Mouse (Mus musculus): Measurements from ENCODE around the gene Pgap2.
"Not testable (repeated sequence)": the region's sequence is repeated elsewhere in the genome, so short reads cannot be mapped to it uniquely, and the experiment has no call there.

Gene Pgap2

DNA sequence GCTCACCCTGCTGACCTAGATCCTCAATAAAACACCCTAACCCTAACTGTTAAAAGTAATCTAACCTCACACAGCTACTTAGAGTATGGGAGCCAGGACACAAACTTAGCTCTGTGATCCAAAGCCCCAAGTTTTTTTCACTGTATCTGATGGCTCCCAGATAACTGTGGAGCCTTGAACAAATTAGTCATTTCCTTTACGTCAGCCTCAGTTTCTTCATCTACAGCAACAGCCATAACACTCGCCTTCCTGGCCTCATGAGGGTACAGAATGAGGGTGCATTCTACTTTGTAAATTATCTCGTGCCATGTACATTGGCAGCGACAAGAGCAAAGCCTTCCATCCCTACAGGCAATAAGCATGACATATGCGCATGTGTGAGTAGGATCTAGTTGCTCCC, 32.4 kb downstream of the Pgap2 start:
- no peak for DNase-seq (ENCODE audit: low spot score)

GRCm38 (mm10) chr7:102242917-102243316, 32.9 kb downstream of the Pgap2 start:
- no peak for DNase-seq (ENCODE audit: low spot score)

GRCm38 (mm10) chr7:102243870-102244269, 33.9 kb downstream of the Pgap2 start:
- DNase-seq (ENCODE audit: low spot score), result no peak

DNA sequence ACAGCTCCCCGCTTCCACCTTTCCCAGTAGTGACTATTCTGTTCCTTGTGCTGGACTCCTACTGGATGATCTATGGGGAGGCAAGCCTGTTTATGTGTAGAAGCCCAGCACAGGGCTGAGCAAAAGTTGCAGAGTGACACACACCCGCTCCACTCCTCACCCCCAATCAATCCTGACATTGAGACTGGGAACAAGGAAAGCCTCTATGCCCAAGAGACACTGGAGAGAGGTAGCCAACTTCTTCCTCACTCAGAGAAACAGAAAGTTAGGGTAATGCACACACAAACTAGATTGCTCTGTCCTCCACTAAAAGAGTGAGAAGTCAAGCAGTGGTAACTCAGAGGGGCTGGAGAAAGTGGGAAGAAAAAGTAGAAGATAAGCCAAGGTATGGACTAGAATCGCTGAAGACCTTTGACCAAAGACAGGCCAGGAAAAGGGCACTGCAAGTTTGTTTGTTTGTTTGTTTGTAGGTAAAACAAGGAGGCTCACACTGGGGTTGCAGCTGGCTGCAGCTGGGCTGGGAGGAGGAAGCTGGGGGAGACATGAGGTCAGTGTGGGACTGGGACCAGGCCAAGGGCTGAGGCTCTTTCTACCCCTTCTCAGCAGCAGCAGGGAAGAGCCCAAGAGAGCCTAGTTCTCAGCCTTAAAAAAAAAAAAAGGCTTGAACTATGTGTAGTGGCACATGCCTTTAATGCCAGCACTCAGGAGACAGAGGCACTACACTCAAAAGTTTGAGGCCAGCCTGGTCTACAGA, 35.0 kb downstream of the Pgap2 start:
- no peak for DNase-seq (ENCODE audit: low spot score)

- no peak for DNase-seq (ENCODE audit: low spot score)
These were observed 35.8 kb downstream of the Pgap2 start for GRCm38 (mm10) chr7:102245775-102246174.

- no peak for DNase-seq (ENCODE audit: low spot score)
These were observed 36.3 kb downstream of the Pgap2 start for GRCm38 (mm10) chr7:102246265-102246664.

DNA sequence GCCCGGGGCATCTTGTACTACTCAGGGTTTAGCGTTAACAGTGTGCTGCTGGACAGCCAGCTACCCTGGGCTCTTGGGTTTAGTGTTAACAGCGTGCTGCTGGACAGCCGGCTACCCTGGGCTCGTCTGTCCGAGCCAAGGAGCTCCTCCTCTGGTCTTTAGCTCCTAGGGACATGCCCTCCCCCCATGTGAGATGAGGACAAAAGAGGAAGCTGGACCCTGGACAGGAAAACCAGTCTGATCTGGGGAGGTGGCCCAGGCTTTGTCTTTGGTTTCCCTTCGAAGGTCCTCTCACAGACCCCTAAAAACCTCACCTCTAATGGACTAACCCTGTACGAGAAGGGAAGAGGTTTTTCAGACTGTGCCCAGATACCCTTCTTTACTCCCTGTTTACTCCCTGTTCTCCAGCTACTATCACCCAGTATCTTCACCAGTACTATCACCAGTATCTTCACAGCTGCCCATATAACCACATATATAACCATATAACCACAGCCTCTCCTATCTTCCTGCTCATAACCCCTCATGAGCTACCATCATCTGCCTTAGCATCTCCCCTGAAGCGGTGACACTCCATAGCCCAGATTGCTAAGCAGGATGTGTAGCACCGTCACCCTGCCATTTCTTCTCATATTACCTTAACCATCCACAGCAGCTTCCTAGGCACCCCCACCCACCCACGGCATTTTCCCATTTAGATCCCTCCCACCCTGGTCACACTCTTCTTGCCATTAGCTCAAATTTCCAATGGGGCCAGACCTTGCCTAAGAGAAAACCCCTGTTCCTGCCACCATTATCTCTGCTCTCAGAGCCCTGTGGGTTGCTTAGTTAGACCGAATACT, 37.2 kb downstream of the Pgap2 start:
- no peak for DNase-seq (ENCODE audit: low spot score)

GRCm38 (mm10) chr7:102248691-102249404, 38.8 kb downstream of the Pgap2 start:
- no peak for DNase-seq (ENCODE audit: low spot score)

DNA sequence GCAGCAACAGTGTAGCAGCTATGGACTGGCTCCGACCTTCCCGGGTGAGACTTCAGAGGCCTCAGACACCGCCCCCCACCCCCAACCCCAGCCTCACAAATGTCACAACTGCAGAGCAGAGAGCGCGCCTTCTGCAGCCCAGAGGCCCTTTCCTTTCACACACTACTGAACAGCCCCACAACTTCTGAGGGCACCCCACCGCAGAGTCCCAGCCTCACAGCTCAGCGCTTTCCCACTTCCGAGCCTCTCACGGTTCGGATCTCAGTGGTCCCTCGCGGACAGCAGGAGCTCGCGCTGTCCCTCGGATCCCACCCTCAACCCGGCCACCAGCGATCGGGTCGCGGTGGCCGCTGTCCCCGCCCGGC, 39.5 kb downstream of the Pgap2 start:
- no peak for DNase-seq (ENCODE audit: low spot score)

- peak; percentile 39 for DNase-seq (ENCODE audit: low spot score)
These were observed 40.1 kb downstream of the Pgap2 start for GRCm38 (mm10) chr7:102249896-102250630.

- peak; percentile 67 for DNase-seq (ENCODE audit: low spot score)
These were observed 40.7 kb downstream of the Pgap2 start for GRCm38 (mm10) chr7:102250631-102251214.

DNA sequence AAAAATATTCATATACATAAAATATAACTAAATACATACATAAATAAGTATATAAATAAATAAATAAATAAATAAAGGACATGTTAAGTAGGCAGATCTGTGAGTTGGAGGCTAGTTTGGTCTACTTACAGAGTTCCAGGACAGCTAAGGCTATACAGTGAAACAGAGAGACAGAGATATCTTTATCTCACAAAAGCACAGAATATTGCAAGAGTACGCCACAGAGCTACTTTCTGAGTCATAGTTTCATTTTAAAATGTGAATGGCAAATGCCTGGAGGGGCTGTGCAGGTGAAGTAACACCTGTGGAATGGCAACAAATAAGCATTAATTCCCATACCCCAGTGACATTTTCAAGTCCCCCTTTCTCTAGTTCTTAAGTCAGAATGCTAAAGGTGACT, 43.6 kb downstream of the Pgap2 start:
- no peak for DNase-seq (ENCODE audit: low spot score)

GRCm38 (mm10) chr7:102255954-102256353, 45.9 kb downstream of the Pgap2 start, which contains the start of gene Rhog:
Gene Rhog (minus strand): TSS chr7:102256054.
- DNase-seq (ENCODE audit: low spot score), result no peak

DNA sequence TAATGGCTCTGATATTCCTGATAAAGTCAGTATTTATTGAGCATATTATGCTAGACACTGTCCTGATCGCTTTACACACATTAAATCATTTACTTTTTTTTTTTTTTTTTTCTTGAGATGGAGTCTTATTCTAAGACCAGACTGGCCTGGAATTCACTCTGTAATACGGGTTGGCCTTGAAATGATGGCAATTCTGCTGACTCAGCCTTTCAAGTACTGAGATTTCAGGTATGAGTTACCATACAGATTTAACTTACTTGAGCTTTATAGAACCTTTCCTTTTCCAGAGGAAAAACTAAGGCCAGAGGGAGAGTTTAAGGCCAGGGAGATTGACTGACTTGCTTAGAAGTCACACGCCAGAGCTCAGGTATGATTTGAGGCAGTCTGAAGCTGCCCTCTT, 46.6 kb downstream of the Pgap2 start:
- DNase-seq (ENCODE audit: low spot score), result no peak

DNA sequence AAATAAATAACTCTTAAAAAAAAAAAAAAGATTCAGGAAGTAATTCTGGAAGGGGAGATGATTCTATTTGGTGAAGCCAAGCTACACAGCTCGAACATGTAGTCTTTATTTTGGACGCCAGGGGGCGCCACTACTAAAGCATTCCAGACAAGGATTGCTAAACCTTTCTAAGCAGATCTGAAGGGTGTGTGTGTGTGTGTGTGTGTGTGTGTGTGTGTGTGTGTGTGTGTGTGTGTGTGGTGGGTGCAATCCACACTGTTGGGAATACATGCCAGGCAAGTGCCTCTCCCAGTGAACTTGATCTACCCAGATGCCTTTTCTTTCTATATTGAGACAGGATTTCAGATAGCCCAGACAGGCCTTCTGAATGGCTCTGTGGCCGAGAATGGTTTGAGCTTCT, 48.2 kb downstream of the Pgap2 start:
- peak; percentile 58 for DNase-seq (ENCODE audit: low spot score)

- DNase-seq (ENCODE audit: low spot score), result no peak
These were observed 48.7 kb downstream of the Pgap2 start for GRCm38 (mm10) chr7:102258753-102259152.

DNA sequence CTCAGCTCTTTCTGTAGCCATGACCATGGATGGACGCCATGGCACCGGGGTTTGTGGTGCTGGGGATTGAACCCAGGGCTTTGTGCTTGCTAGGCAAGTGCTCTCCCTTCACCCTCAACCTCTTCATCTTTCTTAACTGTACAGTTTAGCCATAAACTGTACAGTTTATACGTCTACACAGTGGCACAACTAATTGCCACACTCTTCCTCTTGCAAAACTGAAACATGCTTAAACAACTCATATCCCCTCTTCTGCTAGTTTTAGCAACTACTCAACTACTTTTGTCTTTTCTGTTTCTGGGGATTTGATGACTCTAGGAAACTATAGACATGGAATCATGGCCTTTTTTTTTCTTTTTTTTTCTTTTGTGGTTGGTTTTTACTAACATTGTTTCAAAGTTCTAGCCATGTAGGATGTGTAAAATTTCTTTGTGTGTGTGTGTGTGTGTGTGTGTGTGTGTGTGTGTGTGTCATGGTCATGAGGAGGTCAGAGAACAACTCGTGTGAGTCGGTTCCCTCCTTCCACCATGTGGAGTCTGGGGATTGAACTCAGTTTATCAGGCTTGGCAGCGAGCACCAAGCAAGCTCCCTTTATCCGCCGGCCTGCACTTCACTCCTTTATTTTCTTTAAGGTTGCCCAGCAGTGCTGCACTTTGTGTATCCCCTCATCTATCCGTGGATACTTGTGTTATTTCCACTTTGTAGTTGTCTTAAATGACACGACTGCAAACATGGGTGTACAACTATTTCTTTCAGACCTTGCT, 49.9 kb downstream of the Pgap2 start:
- DNase-seq (ENCODE audit: low spot score), result no peak

DNA sequence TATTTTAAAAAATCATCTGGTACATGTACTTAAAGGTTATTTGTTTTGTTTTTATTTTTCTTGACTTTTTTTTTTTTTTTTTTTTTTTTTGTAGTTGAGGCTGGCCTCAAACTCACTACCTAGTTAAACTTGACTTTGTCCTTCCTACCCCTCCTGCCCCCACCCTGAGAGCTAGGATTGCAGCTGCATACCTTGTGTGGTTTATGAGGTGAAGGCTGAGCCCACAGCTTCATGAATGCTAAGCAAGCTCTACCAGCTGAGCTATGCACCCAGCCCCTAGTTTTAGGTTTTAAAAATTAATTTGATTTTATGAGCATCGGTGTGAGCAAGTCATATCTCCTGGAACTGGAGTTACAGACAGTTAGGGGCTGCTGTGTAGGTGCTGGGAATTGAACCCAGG, 50.5 kb downstream of the Pgap2 start:
- no peak for DNase-seq (ENCODE audit: low spot score)

DNA sequence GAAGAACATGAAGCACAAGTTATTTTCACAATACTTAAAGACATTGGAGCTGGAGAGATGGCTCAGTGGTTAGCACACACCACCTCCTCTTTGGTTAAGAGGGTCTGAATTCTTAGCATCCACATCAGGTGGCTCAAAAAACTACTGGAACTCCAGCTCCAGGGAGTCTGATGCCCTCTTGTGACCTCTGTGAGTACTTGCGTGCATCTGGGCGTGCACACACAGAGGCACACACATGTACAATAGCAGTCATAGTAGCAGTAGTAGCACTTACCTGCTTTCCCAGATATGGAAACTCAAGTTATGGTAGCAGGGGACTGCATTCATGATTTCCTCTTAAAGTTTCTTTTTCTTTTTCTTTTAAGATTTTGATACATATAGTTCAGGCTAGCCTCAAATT, 53.0 kb downstream of the Pgap2 start:
- DNase-seq (ENCODE audit: low spot score), result no peak

DNA sequence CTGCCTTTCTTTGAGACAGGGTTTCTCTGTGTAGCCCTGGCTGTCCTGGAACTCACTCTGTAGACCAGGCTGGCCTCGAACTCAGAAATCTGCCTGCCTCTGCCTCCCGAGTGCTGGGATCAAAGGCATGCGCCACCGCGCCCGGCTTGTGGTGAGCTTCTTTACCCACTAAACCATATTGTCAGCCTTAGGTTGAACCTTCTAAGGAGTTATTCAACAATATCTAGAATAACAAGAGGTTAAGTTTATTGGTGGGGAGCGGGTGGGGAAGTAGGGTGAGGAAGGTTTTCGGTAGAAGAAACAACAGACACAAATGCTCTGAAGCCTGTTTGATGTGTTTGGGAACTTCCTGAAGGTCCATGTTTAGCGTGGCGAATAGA, 56.0 kb downstream of the Pgap2 start:
- not testable (repeated sequence) for DNase-seq (ENCODE audit: low spot score)
